Mouse (Mus musculus): Measurements from ENCODE around the gene Plagl2.

DNA sequence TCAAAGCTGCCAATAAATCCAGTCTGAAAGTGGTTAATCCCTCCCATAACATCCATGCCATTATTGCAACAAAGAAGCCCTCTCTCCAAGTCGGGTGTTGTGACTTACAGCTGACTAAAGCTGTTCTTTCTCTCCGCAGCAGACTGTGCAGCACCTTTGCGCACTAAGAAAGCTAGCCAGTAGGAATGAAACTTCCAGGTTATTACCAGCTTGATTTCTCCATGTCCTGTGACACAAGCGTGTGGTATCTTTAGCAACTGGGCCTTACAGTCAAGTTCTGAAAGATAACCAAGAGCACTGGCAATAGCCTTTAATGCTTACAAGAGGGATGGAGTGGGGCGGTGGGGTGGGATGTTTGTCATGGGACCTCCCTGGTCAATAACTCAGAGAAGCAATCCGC, 42.7 kb upstream of the Plagl2 start:
- no peak for TF ChIP-seq CTCF (IDR thresholded peaks at IDR 0.05; ENCODE audit: borderline replicate concordance, control insufficient read depth, extremely low read depth, insufficient read depth, low read length, poor library complexity)
- no peak for TF ChIP-seq POLR2A (IDR thresholded peaks at IDR 0.05; ENCODE audit: control insufficient read depth, extremely low read depth, insufficient read depth, low read length, poor library complexity)

Measured in thymus, adult 2 months (tissue).